Mouse (Mus musculus) adrenal gland, adult 18-20 months (tissue): ENCODE measurements around the gene Gm43518. TPM values are rescaled to one million over a fixed set of nuclear protein-coding genes. Genes with fewer than 3 reads are reported as not detected.

ENCODE experiments used
- DNase-seq, 2 experiments: peaks; one replicate each; pipeline ENCODE4 v3.0.0; 2021 to 2022; ENCODE audit warnings: low spot score in 2 of 2
- long read RNA-seq, 2 experiments: library from polyadenylated mRNA; stranded (forward); transcript quantifications; one replicate each; pipeline ENCODE4 v2.0.0; 2021
- total RNA-seq, 2 experiments: library from RNA; stranded (reverse); gene quantifications; 1 replicate in 1 of 2; 2 replicates in 1 of 2; pipeline ENCODE4 v1.2.3; 2021

The Gm43518 gene
- 1 to 10 TPM in 1 of 2 experiments, under 1 TPM in 1; 0.74 to 1.5 TPM for total RNA-seq
- long read RNA-seq, experiment 1, result 0 reads
- long read RNA-seq, experiment 2, result 0 reads

GRCm38 (mm10) chr5:123927118-123927517 is at the start of gene Gm43518:
Gene Gm43518 (plus strand): TSS chr5:123927418.
- DNase-seq, result no peak

- no peak for DNase-seq
Measured at GRCm38 (mm10) chr5:123878056-123878455, 49.2 kb upstream of the Gm43518 start.

GRCm38 (mm10) chr5:123879928-123880327 is 47.3 kb upstream of the Gm43518 start, which contains the start of gene Hcar1:
Gene Hcar1 (minus strand): TSS chr5:123880020.
- no peak for DNase-seq

- no peak for DNase-seq
Measured at GRCm38 (mm10) chr5:123880778-123881177, 46.4 kb upstream of the Gm43518 start.

- no peak for DNase-seq
Measured at GRCm38 (mm10) chr5:123883891-123884290, 43.3 kb upstream of the Gm43518 start.

- DNase-seq, result no peak
Measured at GRCm38 (mm10) chr5:123884332-123884731, 42.9 kb upstream of the Gm43518 start.

- DNase-seq, result no peak
Measured at GRCm38 (mm10) chr5:123886365-123886764, 40.9 kb upstream of the Gm43518 start.

GRCm38 (mm10) chr5:123890312-123890711 is 36.9 kb upstream of the Gm43518 start:
- DNase-seq, result no peak

GRCm38 (mm10) chr5:123890987-123891386 is 36.2 kb upstream of the Gm43518 start:
- no peak for DNase-seq

GRCm38 (mm10) chr5:123891669-123892068 is 35.5 kb upstream of the Gm43518 start:
- DNase-seq, result no peak

- no peak for DNase-seq
Measured at GRCm38 (mm10) chr5:123893520-123893919, 33.7 kb upstream of the Gm43518 start.

GRCm38 (mm10) chr5:123896395-123896794 is 30.8 kb upstream of the Gm43518 start:
- DNase-seq, result no peak

GRCm38 (mm10) chr5:123897352-123897751 is 29.9 kb upstream of the Gm43518 start:
- DNase-seq, result no peak

- no peak for DNase-seq
Measured at GRCm38 (mm10) chr5:123904059-123904672, 23.1 kb upstream of the Gm43518 start.

GRCm38 (mm10) chr5:123906146-123906975 is 20.9 kb upstream of the Gm43518 start:
- DNase-seq, result no peak

GRCm38 (mm10) chr5:123906976-123907630 is 20.1 kb upstream of the Gm43518 start, which contains the start of gene Denr:
Gene Denr (plus strand): TSS chr5:123907175.
- DNase-seq, result peak; percentile 100

GRCm38 (mm10) chr5:123907631-123907977 is 19.6 kb upstream of the Gm43518 start:
- DNase-seq, result no peak

GRCm38 (mm10) chr5:123914852-123915251 is 12.4 kb upstream of the Gm43518 start:
- peak in 1 of 2 experiments; percentile 32 for DNase-seq

GRCm38 (mm10) chr5:123922112-123922511 is 5.1 kb upstream of the Gm43518 start:
- no peak for DNase-seq

- peak; percentile 91 to 92 for DNase-seq
Measured at GRCm38 (mm10) chr5:123930508-123930989, 3.3 kb downstream of the Gm43518 start, which contains the start of gene Ccdc62. Gene Ccdc62 (plus strand): TSS chr5:123930679.

GRCm38 (mm10) chr5:123931131-123931530 is 3.9 kb downstream of the Gm43518 start:
- no peak for DNase-seq
